Mouse (Mus musculus): ENCODE measurements around the gene Trim39.

GRCm38 (mm10) chr17:36245741-36246140 is 26.3 kb downstream of the Trim39 start:
- no peak for TF ChIP-seq CTCF (IDR thresholded peaks at IDR 0.05; ENCODE audit: borderline replicate concordance, control insufficient read depth, extremely low read depth, insufficient read depth, low read length, poor library complexity)
- no peak for TF ChIP-seq POLR2A (IDR thresholded peaks at IDR 0.05; ENCODE audit: control insufficient read depth, extremely low read depth, insufficient read depth, low read length, poor library complexity)

All from thymus, adult 2 months (tissue).